Mouse (Mus musculus): Measurements from ENCODE around the gene Sulf2. TPM values are rescaled to one million over a fixed set of nuclear protein-coding genes. Genes with fewer than 3 reads are reported as not detected.

Gene Sulf2
- total RNA-seq, 1 experiment from 2014 or later = 3.0 TPM

DNA sequence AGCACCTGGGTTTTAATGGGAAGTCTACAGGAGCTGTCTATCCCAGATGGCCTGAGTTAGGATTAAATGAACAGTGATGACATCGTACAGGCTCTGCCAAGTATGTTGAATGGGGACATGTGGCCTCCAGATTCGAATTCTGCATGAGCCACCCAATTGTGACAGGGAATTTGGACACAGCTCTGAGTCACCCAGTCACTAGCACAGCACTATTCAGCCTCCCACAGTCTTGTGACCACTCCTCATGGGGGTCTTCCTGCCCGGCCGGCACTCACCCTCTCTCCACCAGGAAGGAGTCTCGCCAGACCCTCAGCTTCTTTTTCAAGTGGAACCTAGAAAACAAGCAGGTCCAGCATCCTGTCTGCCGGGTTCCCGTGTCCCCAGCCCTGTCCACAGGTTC is 71.4 kb downstream of the Sulf2 start:
- ATAC-seq (replicated peaks in 1 of 2; ENCODE audit: insufficient read depth in 1 of 2, low FRiP score in 2 of 2, low TSS enrichment in 1 of 2, low read depth in 1 of 2, poor library complexity in 2 of 2, severe bottlenecking in 2 of 2) = no peak

DNA sequence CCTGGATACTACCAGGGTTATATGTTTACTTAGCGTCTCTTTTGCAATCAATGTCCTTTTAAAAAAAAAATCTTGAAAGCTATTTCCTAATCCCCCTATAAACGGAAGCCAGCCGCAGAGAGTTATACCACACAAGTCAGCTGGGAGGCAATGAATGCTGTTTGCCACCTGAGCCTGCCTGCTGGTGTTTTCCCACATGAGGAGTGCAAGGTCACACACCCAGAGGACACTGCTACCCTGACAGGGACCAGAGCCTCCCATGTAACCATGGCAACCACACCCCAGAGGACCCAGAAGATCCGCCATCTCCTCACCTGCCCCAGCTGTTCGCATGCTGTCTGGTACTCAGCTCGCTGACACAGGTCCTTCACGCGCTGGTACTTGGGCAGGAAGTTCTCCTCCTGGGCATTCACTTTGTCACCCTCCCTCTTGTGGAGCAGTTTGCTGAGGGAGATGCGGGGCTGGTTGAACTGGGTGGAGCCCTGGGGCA is 71.9 kb downstream of the Sulf2 start:
- ATAC-seq (replicated peaks in 1 of 2; ENCODE audit: insufficient read depth in 1 of 2, low FRiP score in 2 of 2, low TSS enrichment in 1 of 2, low read depth in 1 of 2, poor library complexity in 2 of 2, severe bottlenecking in 2 of 2) = no peak

DNA sequence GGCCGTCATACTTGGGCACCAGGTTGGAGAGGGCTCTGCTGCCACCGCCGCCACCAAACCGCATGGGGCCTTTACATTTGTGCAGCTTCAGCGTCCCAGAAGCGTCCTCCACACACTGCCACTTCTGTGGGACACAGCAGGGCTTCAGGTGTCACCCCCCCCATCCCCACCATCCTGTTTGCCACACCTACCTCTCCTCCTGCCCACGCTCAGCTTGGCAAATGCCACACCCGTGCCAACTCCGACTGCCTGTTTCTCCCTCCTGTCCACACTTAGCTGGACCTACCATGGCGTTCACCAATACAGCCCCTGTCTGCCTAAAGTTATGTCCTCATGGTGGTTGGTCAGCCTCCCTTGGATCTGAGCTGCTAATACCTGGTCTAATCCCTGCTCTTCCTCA is 72.8 kb downstream of the Sulf2 start:
- ATAC-seq (replicated peaks in 1 of 2; ENCODE audit: insufficient read depth in 1 of 2, low FRiP score in 2 of 2, low TSS enrichment in 1 of 2, low read depth in 1 of 2, poor library complexity in 2 of 2, severe bottlenecking in 2 of 2) = no peak

DNA sequence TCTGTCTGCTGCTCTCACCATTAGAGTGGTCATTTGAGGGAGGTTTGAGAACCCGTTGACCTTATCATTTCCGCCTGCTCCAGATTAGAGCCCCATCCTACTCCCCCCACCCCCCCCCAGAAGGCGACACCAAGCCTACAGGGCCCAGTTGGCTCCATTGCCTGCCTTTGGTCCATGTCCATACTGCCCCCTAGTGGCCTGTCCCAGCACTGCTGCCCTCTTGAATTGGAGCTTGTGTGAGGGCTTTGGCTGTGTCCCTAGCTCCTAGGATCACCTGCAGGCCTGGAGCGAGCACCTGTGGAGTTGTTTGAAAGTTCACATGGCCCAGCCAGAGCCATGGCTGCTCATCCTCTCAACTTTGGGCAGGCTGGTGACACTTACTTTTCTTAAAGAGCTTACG is 73.3 kb downstream of the Sulf2 start:
- ATAC-seq (replicated peaks in 1 of 2; ENCODE audit: insufficient read depth in 1 of 2, low FRiP score in 2 of 2, low TSS enrichment in 1 of 2, low read depth in 1 of 2, poor library complexity in 2 of 2, severe bottlenecking in 2 of 2) = peak in 1 of 2 experiments; percentile 34; a peak in 1 of 4 replicates

DNA sequence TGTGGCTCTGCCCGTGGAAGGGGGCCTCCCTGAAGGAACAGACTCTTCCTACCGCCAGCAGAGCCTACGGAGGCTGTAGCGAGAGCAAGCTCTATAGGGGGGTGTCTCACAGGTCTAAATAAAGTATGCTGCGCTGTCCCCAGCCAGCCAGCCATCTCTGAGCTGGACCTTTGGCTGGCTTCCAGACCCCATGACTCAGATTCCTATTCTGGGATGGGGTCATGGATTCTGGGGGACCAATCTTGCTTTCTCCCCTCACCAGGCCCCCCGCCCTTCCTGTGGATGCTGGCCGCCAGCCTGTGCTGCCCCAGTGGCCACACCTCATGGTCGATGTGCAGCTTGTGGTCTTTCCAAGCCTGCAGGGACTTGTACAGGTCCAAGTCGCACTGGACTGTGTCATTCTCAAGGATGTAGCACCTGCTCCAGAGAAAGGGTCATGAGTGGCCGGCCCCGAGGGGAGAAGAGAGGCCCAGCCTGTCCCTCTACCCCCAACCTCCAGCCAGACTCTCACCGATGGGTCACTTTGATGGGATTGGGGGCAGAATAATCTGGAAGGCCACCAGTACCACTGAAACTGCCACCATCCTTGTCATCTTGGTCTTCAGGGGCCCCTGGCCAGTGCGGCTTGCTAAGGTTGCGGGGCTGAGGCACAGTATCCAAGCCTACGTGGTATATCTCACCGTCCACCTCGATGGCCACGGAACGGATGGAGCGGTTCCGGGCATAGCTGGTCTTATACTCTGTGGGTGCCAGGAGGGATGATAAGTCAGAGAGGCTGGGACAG is 74.3 kb downstream of the Sulf2 start:
- ATAC-seq (replicated peaks in 1 of 2; ENCODE audit: insufficient read depth in 1 of 2, low FRiP score in 2 of 2, low TSS enrichment in 1 of 2, low read depth in 1 of 2, poor library complexity in 2 of 2, severe bottlenecking in 2 of 2) = no peak

DNA sequence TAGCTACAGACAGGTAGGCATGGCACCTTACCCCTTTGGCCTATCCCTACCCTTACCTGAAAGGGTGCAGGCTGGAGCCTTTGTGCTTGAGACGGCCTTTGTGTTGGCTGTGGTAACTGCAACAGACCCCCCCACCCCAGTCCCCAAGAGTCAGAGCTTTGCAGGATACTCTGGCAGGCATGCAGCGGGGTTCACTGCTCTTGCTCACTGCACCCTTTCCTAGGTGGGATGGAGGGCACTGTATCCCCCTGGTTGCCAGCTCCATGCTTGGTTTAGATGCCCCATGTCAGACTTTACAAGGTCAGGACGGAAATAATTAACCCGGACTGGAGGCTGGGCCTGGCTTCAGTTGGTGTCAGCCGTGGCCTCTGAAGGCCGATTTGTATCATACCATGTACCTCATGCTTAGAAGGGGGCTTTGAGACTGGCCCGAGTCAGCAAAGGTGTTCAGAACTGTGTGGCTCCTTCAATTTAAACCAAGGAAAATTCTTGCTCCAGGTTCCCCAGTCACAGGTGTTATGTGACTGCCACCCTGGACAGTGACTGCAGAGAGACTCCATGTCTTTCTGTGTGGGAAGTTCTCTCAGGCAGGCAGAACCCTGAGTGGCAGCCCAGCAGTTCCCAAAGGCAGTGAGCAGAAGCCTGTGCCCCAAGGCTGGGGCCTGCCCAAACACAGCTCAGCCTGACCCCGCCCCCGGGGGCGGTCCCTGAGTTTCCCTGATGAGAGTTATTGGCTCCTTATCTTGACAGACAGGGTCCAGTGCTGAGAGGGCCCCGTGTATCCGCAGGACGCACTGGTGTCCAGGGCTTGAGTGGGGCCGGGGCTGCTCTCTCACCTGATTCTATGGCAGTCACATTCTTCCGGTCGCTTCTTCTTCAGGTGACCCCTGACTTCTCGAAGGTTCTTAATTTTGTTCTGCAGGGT is 75.2 kb downstream of the Sulf2 start:
- peak; percentile 57 to 60; a peak in 3 of 4 replicates for ATAC-seq (replicated peaks in 1 of 2; ENCODE audit: insufficient read depth in 1 of 2, low FRiP score in 2 of 2, low TSS enrichment in 1 of 2, low read depth in 1 of 2, poor library complexity in 2 of 2, severe bottlenecking in 2 of 2)

DNA sequence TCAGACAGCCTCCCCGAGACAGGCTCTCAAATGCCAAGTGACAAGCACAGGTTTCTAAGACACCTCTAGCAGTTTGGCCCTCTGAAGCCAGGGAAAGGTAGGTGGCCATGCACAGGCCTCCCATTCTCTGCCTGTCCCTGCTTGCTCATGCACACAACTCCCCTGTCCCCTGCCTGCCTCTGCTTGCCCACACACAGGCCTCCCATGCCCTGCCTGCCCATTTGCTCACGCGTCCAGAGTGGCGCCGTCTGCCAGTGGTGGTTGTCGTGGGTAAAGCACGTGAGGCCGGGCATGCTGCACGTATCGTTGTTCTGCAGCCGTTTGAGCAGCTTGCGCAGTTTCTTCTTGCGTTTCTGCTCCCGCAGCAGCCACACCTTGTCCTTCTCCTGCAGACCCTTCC is 76.2 kb downstream of the Sulf2 start:
- ATAC-seq (replicated peaks in 1 of 2; ENCODE audit: insufficient read depth in 1 of 2, low FRiP score in 2 of 2, low TSS enrichment in 1 of 2, low read depth in 1 of 2, poor library complexity in 2 of 2, severe bottlenecking in 2 of 2) = no peak

DNA sequence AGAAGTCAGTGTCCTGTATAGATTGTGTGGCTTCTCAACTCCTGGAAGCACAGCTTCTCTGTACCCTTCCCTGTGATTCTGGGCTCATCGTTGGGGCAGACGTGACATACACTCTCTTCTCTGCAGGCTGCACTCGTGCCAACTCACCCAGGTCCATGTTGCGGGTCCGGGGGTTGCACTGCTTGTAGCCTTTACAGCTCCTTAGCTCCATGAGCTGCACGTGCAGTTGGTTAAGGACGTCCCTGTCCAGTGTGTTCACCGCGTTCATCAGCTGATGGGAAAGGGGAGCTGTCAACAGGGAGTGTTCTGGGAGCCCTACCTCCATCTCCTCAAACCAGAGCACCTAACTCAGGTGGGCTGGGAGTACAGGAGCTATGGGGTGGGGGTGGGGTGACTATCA is 78.1 kb downstream of the Sulf2 start:
- ATAC-seq (replicated peaks in 1 of 2; ENCODE audit: insufficient read depth in 1 of 2, low FRiP score in 2 of 2, low TSS enrichment in 1 of 2, low read depth in 1 of 2, poor library complexity in 2 of 2, severe bottlenecking in 2 of 2) = no peak

DNA sequence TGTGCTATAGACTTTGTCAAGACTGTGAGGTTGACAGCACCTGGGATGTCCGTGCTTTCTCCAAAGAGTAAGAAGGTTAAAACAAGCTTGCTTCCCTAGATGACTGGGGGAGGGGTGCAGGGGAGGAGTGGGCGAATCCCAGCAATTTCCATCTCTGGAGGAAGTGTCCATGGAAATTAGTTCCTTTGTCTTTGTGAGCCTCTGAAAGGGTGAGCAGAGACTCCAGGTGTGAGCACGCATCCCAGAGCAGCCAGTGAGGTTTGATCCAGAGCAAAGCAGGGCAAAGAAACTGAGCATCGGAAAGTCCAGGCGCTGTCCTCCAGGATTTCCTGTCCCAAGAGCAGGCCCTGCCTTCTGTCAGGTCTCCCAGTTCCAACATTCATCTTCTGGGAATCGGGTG is 81.1 kb downstream of the Sulf2 start:
- ATAC-seq (replicated peaks in 1 of 2; ENCODE audit: insufficient read depth in 1 of 2, low FRiP score in 2 of 2, low TSS enrichment in 1 of 2, low read depth in 1 of 2, poor library complexity in 2 of 2, severe bottlenecking in 2 of 2) = no peak

DNA sequence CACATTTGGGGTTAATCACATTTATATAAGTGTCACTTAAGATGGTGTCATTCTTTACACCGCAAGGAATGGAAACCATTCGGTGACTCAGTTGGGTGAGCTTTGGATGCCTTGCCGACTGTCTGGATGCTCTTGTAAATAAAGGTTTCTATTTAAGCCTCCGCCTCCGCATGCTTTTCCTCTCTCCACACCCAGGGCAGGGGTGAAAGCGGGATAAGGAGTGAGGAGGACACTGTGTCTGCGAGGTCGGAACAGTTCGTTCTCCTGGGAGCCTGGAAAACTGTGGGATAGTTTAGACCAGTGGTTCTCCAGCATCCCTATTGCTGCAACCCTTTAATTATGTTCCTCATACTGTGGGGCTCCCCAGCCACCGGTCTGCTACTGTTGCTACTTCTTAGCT is 82.4 kb downstream of the Sulf2 start:
- ATAC-seq (replicated peaks in 1 of 2; ENCODE audit: insufficient read depth in 1 of 2, low FRiP score in 2 of 2, low TSS enrichment in 1 of 2, low read depth in 1 of 2, poor library complexity in 2 of 2, severe bottlenecking in 2 of 2) = no peak

DNA sequence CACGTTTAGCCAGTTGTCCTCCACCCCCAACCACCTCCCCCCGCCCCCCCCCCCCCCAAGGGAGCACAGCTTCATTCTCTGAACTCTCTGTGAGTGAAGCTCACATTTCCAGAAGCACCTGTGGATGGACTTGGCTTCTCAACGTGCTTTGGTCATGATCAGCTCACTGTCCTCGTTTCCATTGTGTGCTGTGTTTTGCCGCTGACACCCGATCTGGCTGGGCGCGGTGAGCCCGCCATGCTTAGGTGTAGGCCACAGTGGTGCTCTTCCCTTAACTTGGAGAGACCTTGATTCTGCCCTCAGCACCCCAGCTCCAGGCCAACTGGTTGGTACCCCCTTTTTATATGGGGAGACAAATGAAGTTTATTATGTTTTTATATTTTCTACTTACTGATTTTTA is 83.6 kb downstream of the Sulf2 start:
- no peak for ATAC-seq (replicated peaks in 1 of 2; ENCODE audit: insufficient read depth in 1 of 2, low FRiP score in 2 of 2, low TSS enrichment in 1 of 2, low read depth in 1 of 2, poor library complexity in 2 of 2, severe bottlenecking in 2 of 2)

DNA sequence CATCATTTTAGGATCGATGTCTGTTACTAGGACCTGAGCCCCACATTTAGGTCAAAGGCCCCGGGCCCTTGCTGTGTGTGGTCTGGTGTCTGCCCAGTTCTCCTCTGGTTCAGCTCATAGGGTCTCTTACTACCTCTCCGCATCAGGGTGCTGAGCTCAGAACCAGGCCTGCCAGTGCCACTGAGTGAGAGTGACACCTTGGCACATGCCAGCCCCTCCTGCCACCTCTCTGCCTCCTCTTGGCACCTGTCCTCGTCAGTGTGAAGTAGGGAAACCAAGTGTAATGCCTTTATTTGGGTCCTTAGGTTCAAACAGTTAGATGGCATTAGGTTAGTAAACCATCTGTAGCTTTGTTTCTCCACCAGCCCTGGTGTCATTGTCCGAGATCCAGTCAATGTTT is 84.0 kb downstream of the Sulf2 start:
- no peak for ATAC-seq (replicated peaks in 1 of 2; ENCODE audit: insufficient read depth in 1 of 2, low FRiP score in 2 of 2, low TSS enrichment in 1 of 2, low read depth in 1 of 2, poor library complexity in 2 of 2, severe bottlenecking in 2 of 2)

DNA sequence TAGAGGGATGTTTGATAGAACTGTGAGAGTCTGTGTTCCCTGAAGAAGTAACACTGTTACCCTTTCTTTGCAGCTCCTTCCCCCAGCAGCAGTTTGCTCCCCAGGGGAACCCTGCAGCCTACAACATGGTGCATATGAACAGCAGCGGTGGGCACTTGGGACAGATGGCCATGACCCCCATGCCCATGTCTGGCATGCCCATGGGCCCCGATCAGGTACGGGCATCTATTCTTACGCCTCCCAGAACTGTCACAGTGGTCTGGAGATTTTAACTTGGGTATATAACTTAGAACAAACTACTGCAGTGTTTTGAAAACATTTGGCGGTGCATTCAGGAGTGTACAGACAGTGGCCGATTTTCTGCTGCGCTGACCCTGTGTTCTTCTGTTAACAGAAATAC is 85.7 kb downstream of the Sulf2 start:
- no peak for ATAC-seq (replicated peaks in 1 of 2; ENCODE audit: insufficient read depth in 1 of 2, low FRiP score in 2 of 2, low TSS enrichment in 1 of 2, low read depth in 1 of 2, poor library complexity in 2 of 2, severe bottlenecking in 2 of 2)

DNA sequence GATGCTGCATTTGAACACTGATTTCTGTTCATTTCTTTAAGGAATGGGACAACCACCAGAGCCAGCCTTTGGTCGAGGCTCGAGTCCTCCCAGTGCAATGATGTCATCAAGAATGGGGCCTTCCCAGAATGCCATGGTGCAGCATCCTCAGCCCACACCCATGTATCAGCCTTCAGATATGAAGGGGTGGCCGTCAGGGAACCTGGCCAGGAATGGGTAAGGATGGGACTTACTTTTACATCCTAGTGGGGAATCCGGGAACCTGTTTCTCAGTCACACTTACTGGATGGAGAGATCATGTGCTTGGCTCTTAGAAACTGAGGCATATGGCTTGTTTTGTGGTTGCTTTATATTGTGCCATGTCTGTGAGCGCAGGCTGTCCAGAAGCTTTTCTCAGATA is 86.3 kb downstream of the Sulf2 start:
- ATAC-seq (replicated peaks in 1 of 2; ENCODE audit: insufficient read depth in 1 of 2, low FRiP score in 2 of 2, low TSS enrichment in 1 of 2, low read depth in 1 of 2, poor library complexity in 2 of 2, severe bottlenecking in 2 of 2) = no peak

DNA sequence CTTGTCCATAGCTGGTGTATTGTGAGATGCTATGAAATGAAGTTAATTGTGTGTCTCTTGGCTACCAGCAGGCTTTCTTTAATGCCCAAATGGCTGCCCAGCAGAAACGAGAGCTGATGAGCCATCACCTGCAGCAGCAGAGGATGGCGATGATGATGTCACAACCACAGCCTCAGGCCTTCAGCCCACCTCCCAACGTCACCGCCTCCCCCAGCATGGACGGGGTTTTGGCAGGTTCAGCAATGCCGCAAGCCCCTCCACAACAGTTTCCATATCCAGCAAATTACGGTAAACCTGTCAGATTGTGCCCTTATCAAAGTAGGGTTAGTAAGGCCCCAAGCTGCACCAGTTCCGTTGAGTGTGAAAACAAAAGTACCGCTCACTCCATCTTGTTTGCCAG is 87.2 kb downstream of the Sulf2 start:
- no peak for ATAC-seq (replicated peaks in 1 of 2; ENCODE audit: insufficient read depth in 1 of 2, low FRiP score in 2 of 2, low TSS enrichment in 1 of 2, low read depth in 1 of 2, poor library complexity in 2 of 2, severe bottlenecking in 2 of 2)

DNA sequence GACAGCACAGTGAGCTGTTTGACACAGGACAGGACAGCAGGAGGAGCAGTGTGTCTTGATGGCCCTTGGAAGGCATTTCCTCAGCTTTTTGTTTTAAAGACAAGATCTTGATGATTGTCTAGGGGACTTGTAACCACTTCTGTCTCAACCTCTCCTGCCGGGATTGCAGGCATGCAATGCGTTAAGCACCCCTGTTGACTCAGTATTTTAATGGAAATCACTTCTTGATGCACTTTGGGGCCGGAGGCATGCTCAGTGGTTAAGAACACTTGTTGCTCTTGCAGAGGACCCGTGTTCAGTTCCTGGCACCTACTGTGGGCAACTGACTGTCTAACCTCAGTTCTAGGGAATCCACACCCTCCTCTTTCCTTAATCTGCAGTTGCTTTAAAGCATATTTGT is 89.0 kb downstream of the Sulf2 start:
- no peak for ATAC-seq (replicated peaks in 1 of 2; ENCODE audit: insufficient read depth in 1 of 2, low FRiP score in 2 of 2, low TSS enrichment in 1 of 2, low read depth in 1 of 2, poor library complexity in 2 of 2, severe bottlenecking in 2 of 2)

DNA sequence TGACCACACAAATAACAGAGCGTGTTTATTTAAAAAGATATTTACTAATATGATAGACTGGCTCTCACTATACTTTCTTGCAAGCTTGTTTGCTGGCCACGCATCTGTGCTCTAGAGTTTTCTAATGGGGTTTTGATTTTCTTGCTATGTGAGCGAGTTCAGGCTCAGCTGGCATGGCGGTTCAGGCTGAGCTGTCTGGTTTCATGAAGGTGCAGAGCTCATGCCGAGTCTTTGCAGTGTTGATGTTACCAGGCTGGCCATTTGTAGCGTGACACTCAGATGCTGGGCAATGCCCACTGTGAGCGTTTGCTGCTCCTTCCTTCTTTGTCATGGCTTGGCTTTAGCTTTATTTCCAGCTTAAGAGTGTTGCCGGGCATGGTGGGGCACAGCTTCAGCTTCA is 93.0 kb downstream of the Sulf2 start:
- ATAC-seq (replicated peaks in 1 of 2; ENCODE audit: insufficient read depth in 1 of 2, low FRiP score in 2 of 2, low TSS enrichment in 1 of 2, low read depth in 1 of 2, poor library complexity in 2 of 2, severe bottlenecking in 2 of 2) = no peak

DNA sequence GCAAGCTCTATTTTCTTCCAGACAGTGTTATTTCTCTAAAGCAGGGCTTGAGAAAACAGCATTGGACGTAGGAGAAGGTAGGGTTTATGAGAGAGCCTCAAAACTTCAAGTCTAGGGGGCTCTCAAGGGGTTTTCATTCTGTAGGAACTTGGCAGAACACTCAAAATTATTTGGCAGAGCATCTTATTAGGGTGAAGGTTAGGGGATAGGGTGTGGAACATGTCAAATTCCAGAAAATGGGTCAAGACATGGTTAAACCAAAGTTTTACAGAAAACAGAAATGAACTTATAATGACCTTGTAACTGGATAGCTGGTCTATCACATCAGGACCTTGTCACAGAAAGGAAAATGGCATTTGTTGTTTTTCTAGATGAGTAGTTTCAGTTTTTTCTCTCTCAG is 93.5 kb downstream of the Sulf2 start:
- ATAC-seq (replicated peaks in 1 of 2; ENCODE audit: insufficient read depth in 1 of 2, low FRiP score in 2 of 2, low TSS enrichment in 1 of 2, low read depth in 1 of 2, poor library complexity in 2 of 2, severe bottlenecking in 2 of 2) = no peak

Data from hematopoietic stem cell, adult 5-6 weeks (primary cell).